Mouse (Mus musculus): ENCODE data around the gene Ppp1r2. TPM values are rescaled to one million over a fixed set of nuclear protein-coding genes. Genes with fewer than 3 reads are reported as not detected.
"Not testable (repeated sequence)": the region's sequence is repeated elsewhere in the genome, so short reads cannot be mapped to it uniquely, and the experiment has no call there.

Gene Ppp1r2
- polyA plus RNA-seq (2012; ENCODE audit: insufficient read depth, insufficient read length, missing spikeins): 45.4 and 57.8 TPM in 2 replicates

DNA sequence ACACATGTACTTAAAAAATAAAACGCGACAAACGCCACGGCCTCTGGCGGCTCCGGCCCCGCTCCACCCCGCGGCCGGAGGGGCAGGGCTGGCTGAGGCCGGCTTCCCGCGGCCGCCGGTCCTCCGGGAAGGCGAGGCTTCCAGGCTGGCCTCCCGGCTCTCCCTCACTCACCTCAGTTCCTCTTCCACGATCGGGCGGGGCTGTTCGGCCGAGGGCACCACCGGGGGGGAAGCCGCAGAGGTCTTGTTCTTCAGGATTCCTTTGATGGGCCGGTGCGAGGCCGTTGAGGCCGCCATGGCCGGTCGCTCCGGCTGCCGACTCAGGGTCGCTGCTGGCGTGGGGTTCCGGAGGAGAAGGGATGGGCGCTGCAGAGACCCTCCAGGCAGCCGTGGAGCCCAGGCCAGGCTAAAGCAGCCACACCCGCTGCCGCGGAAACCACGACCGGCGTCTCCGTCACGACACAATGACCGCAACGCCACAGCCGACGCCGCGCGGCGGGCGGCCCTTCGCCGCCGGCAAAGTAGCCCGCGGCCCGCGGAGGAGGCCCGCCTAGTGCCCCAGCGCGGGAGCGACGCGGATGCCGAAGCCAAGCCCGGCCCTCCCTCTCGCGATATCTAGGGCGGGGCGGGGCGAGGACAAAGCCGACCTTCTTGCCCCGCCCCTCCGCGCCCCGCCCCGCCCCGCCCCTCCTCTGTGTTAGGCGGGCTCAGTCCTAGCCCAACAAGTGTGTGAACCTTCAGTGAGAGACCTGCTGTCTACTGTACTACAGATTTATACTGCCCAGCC, at the start of gene Ppp1r2:
Gene Ppp1r2, minus strand, starts transcription at position 604 of the 787 bp plus-strand sequence.
- Histone ChIP-seq H3K4me3 (ENCODE audit: insufficient read depth, low read length) (peak within 1 kb of the TSS; percentile 88), H3K4me1 (ENCODE audit: control insufficient read depth, insufficient read depth, low read length) (peaks cover 23% of the 10 kb centered on the region), H3K27ac (ENCODE audit: insufficient read depth, low read depth, low read length) (peak within 1 kb of the TSS; percentile 80)
- TF ChIP-seq POLR2A (IDR thresholded peaks at IDR 0.05; ENCODE audit: borderline replicate concordance, low read depth, low read length) (peak; percentile 89; the same call in 1 of the 2 replicates), CTCF (IDR thresholded peaks at IDR 0.05; ENCODE audit: low read depth, low read length) (no peak)

- no peaks in the 10 kb centered on the region for H3K4me1 ChIP-seq (ENCODE audit: control insufficient read depth, insufficient read depth, low read length)
- TF ChIP-seq POLR2A (IDR thresholded peaks at IDR 0.05; ENCODE audit: borderline replicate concordance, low read depth, low read length): no peak
- H3K4me3 ChIP-seq (ENCODE audit: insufficient read depth, low read length): no peak overlapping the region
- no peak overlapping the region for H3K27ac ChIP-seq (ENCODE audit: insufficient read depth, low read depth, low read length)
Observed at GRCm38 (mm10) chr16:31321501-31321900, 46.4 kb upstream of the Ppp1r2 start.

GRCm38 (mm10) chr16:31320954-31321353, 45.9 kb upstream of the Ppp1r2 start:
- H3K4me1 ChIP-seq (ENCODE audit: control insufficient read depth, insufficient read depth, low read length): no peaks in the 10 kb centered on the region
- TF ChIP-seq CTCF (IDR thresholded peaks at IDR 0.05; ENCODE audit: low read depth, low read length) (no peak), POLR2A (IDR thresholded peaks at IDR 0.05; ENCODE audit: borderline replicate concordance, low read depth, low read length) (no peak)
- H3K27ac ChIP-seq (ENCODE audit: insufficient read depth, low read depth, low read length): no peak overlapping the region
- no peak overlapping the region for H3K4me3 ChIP-seq (ENCODE audit: insufficient read depth, low read length)

GRCm38 (mm10) chr16:31319723-31320122, 44.6 kb upstream of the Ppp1r2 start:
- H3K4me3 ChIP-seq (ENCODE audit: insufficient read depth, low read length); H3K4me1 ChIP-seq (ENCODE audit: control insufficient read depth, insufficient read depth, low read length); H3K27ac ChIP-seq (ENCODE audit: insufficient read depth, low read depth, low read length): not testable (repeated sequence)

DNA sequence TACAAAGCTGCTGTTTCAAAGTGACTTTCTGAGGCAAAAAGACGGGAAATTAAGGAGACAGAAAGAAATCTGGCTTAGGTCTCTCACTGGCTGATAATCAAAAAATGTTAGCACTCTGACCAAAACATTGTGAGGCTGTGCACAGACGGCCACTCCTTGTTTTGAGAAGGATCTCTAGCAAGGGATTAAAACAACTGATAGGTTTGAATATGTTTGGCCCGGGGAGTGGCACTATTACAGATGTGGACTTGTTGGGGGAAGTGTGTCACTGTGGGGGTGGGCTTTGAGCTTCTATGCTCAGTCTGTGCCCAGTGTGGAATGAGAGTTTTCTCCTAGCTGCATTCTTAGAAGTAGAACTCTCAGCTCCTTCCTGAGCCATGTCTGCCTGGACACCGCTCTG, 44.2 kb upstream of the Ppp1r2 start:
- Histone ChIP-seq H3K27ac (ENCODE audit: insufficient read depth, low read depth, low read length) (no peak overlapping the region), H3K4me3 (ENCODE audit: insufficient read depth, low read length) (no peak overlapping the region), H3K4me1 (ENCODE audit: control insufficient read depth, insufficient read depth, low read length) (no peaks in the 10 kb centered on the region)
- TF ChIP-seq POLR2A (IDR thresholded peaks at IDR 0.05; ENCODE audit: borderline replicate concordance, low read depth, low read length): no peak
- no peak for TF ChIP-seq CTCF (IDR thresholded peaks at IDR 0.05; ENCODE audit: low read depth, low read length)

- TF ChIP-seq POLR2A (IDR thresholded peaks at IDR 0.05; ENCODE audit: borderline replicate concordance, low read depth, low read length) (no peak), CTCF (IDR thresholded peaks at IDR 0.05; ENCODE audit: low read depth, low read length) (no peak)
- no peak overlapping the region for H3K4me3 ChIP-seq (ENCODE audit: insufficient read depth, low read length)
- no peaks in the 10 kb centered on the region for H3K4me1 ChIP-seq (ENCODE audit: control insufficient read depth, insufficient read depth, low read length)
- no peak overlapping the region for H3K27ac ChIP-seq (ENCODE audit: insufficient read depth, low read depth, low read length)
Observed at GRCm38 (mm10) chr16:31318418-31318817, 43.3 kb upstream of the Ppp1r2 start.

- H3K4me3 ChIP-seq (ENCODE audit: insufficient read depth, low read length); H3K4me1 ChIP-seq (ENCODE audit: control insufficient read depth, insufficient read depth, low read length); H3K27ac ChIP-seq (ENCODE audit: insufficient read depth, low read depth, low read length): not testable (repeated sequence)
Observed at GRCm38 (mm10) chr16:31316246-31317143, 41.4 kb upstream of the Ppp1r2 start.

- Histone ChIP-seq H3K27ac (ENCODE audit: insufficient read depth, low read depth, low read length) (no peak overlapping the region), H3K4me3 (ENCODE audit: insufficient read depth, low read length) (no peak overlapping the region), H3K4me1 (ENCODE audit: control insufficient read depth, insufficient read depth, low read length) (peaks cover 3% of the 10 kb centered on the region)
- TF ChIP-seq CTCF (IDR thresholded peaks at IDR 0.05; ENCODE audit: low read depth, low read length) (no peak), POLR2A (IDR thresholded peaks at IDR 0.05; ENCODE audit: borderline replicate concordance, low read depth, low read length) (no peak)
Observed at GRCm38 (mm10) chr16:31315294-31315693, 40.2 kb upstream of the Ppp1r2 start.

DNA sequence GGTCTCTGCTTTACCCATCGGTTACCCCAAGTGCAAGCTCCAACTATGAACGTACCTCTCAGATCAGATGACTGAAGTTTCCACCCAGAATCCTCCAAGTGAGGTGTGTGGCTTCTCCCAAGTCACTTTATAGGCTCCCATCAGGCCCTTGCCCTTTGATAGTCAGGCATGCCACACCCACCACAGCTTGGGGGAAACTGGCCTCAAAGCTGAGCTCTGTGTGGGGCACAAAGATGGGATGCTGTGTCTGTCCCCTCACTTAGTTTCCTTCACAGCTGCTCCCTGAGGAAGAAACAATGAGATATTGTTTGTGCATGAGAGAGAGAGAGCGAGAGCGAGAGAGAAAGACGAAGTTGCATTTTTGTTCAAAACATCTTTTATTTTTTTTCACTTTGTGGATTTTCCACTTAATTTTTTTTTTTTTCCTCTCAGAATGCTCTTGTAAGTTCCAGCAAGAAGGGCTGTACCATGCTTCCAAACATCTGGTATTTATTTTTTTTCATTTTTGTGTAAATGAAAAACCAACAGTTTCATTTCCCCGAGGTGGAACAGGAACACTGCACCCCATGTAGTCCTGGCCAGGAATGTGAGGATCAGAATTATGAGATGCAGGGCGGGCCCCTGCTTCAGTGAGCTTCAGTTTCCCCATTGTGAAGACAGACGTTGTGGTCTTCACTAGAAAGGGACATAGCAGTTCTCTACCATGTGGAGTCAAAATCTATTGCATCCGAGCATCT, 39.6 kb upstream of the Ppp1r2 start, which contains the start of gene Apod:
Gene Apod, minus strand, starts transcription at position 312 of the 737 bp plus-strand sequence.
- Histone ChIP-seq H3K27ac (ENCODE audit: insufficient read depth, low read depth, low read length) (no peak within 1 kb of the TSS), H3K4me3 (ENCODE audit: insufficient read depth, low read length) (no peak within 1 kb of the TSS), H3K4me1 (ENCODE audit: control insufficient read depth, insufficient read depth, low read length) (peaks cover 3% of the 10 kb centered on the region)
- no peak for TF ChIP-seq CTCF (IDR thresholded peaks at IDR 0.05; ENCODE audit: low read depth, low read length)
- TF ChIP-seq POLR2A (IDR thresholded peaks at IDR 0.05; ENCODE audit: borderline replicate concordance, low read depth, low read length): no peak
